Mouse (Mus musculus) frontal cortex, adult (tissue): Measurements from ENCODE around the gene Siglecg.

Experiments used
- ATAC-seq: cut with Nextera tagmentation; 2 replicates; pipeline ENCODE4 v1.9.2; 2017; ENCODE audit warnings: mild to moderate bottlenecking, moderate library complexity, mixed read lengths; ENCODE audit not compliant: low TSS enrichment

The Siglecg gene

DNA sequence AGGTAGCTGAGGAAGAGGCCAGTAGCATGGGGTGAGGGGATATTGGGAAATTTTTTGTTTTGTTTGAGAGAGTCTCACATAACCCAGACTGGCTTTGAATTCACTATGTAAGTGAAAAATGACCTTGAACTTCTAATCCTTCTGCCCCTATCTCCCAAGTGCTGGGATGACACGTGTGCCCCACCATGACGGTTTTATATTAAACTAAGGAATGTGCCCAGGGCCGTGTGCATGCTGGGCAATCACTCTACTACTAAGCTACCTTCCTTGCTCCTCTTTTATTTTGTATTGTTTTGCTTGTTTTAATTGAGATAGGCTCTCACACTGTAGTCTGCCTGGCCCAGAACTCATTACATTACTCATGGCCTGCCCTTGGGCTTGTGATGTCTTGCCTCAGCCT, 33.1 kb downstream of the Siglecg start:
- no peak for ATAC-seq

DNA sequence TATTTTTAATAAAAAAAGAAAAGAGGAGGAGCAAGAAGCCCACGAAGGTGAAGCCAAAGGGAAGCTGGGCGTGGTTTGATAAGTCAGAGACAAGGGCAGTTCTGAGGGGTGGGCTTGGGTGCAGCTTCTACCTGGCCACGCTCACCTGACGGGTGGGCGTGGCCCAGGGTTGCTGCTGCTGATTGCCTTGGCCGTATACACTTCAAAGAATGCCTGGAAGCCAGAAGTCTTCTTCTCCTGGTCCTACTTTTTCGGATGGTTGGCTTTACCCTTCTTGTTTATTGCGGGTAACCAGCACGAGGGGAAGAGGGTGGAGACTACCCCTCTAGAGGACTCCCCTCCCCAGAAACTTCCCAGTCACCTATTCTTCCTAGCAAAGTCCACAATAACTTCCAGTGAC, 34.7 kb downstream of the Siglecg start:
- no peak for ATAC-seq

DNA sequence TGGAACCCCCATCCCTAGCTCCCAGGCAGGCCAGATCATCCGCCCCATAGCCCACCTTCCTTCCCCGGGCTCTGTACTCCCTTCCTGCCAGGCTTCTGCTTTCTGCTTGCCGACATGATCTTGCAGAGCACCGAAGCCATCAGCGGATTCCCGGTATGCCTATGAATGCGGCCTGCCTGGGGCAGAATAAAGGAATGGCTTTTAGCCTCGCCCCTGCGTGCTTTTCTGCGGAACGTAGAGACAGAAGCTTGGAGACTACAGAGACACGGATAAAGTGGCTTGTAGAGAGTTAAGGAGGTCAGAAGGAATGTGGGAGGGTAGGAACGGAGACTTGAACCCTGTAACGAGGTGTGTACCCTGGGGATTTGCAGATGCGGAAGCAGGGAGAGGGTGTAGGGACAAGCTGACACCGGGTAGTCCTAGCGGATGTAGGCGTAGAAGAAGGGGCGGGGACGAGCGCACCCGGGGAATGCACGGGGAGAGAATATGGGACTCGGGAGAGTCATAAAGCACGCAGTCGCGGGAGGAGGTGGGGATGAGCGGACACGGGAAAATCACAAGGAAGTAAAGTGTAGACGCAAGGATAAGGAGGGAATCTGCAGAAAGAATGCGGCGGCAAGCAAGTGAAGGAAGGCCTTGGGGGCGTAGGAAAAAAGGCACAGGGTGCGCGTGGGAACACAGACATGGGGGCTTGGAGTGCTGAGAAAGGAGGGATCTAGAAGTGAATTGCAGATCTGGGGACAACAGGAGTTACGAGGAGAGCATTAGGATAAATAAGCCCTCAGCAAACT, 35.3 kb downstream of the Siglecg start:
- peak; percentile 82 for ATAC-seq

DNA sequence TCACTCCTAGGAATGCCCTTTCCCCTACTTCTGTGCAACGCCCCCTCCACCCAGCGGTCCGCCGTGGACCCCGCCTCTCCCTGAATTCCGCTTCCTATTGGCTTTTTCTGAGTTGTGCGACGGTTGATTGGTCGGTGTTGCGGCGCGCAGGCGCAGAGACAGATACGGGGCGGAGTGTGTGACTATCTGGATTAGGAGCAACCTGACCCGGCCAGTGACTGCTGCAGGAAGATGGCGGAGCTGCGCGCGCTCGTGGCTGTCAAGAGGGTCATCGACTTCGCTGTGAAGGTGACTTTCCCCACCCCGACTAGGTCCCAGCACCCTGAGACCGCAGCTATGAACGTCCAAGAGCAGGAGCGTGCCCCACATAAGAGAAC, 35.9 kb downstream of the Siglecg start, which contains the start of the genes Etfb and Gm45233:
Etfb (plus strand) TSS at position 167 of the 377 bp plus-strand sequence.
Gm45233 (plus strand) TSS at position 212 of the 377 bp plus-strand sequence.
- peak; percentile 98 for ATAC-seq

DNA sequence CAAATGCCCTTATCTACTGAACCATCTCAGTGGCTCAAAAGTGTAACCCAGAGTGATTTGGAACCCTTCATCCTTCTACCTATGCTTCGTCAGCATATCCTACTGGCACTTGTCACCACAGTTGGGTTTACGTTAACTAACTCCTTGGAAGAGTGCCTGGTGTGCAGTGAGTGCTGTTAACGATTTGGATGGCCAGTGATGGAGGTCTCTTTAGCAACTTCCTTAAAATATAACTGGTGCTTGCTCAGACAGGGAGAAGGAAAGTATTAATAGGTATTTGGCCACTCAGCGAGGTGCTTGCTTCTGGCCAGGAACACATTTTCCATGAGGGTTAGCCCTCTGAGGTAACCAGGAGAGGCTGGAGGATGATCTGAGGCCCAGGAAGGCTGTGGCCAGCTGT, 39.8 kb downstream of the Siglecg start:
- ATAC-seq = no peak

DNA sequence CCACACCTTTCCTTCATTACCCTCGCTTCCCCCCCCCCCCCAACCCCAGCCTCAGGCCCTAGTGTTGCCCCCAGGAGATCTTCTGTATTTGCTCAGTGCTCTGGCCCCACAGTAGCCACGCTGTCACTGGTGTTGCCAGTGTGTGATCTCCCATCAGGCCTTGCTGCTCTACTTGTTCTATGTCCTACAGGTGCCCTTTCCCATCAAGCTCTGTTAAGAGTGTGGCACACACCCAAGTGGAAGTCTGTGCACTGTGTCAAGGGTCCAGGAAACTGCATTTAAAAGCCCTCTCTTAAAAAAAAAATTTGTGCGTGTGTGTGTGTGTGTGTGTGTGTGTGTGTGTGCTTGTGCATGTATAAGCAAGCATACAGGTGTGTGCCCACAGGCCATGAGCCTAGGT, 40.2 kb downstream of the Siglecg start:
- ATAC-seq = no peak

DNA sequence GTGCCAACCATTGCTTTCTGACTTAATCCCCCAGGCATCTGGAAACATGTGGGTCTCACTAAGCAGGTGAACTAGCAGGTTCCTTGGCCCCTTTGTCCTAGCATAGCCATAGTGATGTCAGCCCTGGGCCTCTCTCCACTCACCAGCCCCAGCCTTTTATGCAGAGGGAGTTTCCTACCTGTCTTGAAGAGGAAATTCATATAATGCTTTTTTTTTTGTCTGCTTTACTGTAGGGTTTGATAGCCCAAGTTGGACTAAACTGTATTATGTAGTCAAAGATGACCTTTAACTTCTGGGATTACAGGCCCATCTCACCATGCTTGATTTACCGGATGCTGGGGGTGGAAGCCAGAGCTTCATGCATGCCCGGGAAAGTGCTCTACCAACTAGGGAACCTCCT, 41.8 kb downstream of the Siglecg start:
- ATAC-seq = no peak

DNA sequence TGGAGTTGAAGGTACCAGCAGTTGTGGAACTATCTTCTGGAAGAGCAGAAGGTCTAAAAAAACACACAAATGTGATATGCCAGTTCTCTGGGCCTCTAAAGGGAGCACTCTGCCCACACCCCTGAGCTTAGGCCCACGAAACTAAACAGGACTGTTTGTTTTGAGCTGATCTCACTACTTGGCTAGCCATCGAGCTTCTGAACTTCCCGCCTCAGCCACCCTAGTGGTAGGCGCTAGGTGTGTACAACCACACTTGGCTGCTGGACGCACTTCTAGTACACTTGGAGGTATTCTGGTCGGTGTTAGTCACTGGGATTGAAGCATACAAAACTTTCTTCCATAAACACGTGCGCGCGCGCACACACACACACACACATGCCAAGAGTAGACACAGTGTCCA, 43.7 kb downstream of the Siglecg start:
- no peak for ATAC-seq

DNA sequence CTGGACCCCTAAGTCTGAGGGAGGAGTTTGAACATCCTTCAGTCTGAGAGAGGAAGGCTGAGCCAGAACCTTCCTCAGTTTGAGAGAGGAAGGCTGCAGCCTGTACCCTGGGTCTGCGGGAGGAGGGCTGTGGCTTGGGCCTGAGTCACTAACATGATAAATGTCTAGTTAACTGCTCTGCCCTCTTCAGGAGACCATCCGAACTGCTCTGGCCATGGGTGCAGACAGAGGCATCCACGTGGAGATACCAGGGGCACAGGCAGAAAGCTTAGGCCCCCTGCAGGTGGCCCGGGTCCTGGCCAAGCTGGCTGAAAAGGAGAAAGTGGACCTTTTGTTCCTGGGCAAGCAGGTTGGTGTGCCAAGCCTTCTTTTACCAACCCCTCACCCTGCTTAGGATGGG, 44.6 kb downstream of the Siglecg start:
- no peak for ATAC-seq

DNA sequence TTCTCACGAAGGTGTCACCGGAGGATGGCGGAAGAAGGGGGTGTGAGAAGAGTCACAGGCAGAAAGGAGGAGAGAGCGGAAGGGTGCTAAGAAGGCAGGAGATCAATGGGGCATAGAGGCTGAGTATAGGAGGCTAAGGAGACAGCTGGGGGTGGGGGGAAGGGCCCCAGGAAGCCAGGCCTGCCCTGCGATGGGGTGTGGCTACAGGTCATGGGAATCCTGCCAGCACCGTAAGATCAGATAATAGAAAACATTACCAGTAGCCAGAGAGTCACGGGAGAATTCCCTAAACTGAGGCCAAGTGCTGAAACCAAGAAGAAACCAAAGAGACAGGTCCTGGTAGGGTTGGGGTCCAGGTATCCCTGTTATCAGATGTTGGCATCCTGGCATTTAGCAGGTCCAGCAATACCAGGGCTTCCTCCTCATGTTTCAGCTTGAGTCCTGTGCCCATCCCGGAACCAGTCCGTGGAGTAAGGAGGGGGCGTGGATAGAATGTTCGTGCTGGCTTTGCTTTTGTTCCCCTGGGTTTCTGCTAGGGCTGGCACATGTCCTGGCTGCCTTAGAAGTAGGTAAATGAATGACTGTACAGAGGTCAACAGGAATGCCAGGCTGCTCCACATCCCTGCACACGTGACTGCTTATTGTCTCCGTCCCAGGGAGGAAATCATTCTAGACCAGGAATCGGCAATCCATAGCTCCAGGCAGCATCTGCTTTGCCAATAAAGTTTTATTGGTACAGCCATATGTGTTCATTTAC, 45.8 kb downstream of the Siglecg start:
- ATAC-seq = no peak

DNA sequence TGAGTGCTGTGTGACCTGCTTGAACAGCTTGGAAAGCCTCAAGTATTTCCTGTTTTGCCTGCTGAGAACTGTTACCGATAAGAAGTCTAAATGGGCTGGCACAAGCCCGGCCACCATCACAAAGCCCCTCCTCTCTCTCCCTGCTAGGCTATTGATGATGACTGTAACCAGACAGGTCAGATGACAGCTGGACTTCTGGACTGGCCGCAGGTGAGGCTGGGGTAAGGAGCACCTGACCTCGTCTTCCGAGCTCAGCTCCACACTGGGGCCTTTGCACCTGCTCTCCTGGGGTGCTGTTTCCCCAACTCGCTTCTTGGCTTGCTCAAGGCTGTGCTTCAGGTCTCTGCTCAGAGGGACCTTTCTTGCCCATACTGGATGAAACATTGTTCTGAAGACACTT, 46.4 kb downstream of the Siglecg start:
- ATAC-seq = no peak

DNA sequence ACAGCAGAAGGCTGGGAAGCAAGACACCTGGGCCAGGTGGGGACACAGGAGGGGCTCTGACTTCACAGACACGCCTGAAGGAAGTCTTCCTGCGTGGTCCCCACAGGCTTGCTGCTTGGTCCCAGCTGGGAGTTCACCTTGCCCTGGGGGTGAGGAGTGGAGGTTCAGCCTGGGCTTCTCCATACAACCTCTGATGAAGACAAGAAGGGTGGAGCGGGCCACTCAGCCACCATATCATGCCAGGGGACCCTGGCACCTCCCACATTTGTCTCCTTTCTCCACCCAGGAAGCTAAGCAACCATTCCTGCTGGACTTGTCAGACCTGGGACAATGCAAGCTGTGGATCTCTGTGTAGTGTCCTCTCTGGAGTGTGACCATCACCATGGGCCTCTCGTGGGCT, 54.8 kb downstream of the Siglecg start, which contains the start of gene Vsig10l:
Vsig10l (plus strand) TSS at position 301 of the 400 bp plus-strand sequence.
- no peak for ATAC-seq

DNA sequence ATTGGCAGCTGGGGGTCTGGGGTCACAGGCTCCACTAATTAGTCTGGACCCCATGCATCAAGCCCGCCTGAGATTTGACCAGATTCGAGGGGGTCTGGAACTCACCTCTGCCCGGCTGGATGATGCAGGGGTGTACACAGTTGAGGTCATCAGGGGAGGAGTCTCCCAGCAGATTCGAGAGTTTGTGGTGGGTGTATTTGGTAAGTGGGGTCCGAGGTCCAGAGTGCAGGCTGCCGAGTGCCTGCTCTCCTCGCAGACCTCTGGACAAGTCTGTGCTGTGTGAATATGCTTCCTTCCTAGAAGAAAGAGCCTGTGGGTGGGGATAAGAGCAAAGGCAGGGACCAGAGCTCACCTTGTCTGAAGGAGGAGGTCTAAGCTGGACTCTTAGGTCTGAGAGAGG, 56.0 kb downstream of the Siglecg start:
- ATAC-seq = no peak

DNA sequence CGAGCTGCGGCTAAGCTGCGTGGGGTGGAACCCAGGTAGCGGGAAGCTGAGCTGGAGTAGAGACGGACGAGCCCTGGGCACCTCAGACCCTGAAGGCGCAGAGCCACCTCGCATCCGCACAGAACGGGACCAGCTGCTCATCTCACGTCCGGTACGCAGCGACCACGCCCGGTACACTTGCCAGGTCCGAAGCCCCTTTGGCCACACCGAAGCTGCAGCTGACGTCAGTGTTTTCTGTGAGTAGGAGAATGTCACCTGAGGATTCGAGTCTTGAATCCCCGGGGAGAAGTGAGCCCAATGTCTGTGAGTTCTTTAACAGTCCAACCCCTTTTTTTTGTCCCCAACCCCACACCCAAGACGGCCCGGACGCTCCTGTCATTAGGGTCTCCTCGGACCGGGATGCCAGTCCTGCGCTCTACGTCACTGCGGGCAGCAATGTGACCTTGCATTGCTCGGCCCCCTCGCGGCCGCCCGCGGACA, 56.9 kb downstream of the Siglecg start:
- no peak for ATAC-seq

DNA sequence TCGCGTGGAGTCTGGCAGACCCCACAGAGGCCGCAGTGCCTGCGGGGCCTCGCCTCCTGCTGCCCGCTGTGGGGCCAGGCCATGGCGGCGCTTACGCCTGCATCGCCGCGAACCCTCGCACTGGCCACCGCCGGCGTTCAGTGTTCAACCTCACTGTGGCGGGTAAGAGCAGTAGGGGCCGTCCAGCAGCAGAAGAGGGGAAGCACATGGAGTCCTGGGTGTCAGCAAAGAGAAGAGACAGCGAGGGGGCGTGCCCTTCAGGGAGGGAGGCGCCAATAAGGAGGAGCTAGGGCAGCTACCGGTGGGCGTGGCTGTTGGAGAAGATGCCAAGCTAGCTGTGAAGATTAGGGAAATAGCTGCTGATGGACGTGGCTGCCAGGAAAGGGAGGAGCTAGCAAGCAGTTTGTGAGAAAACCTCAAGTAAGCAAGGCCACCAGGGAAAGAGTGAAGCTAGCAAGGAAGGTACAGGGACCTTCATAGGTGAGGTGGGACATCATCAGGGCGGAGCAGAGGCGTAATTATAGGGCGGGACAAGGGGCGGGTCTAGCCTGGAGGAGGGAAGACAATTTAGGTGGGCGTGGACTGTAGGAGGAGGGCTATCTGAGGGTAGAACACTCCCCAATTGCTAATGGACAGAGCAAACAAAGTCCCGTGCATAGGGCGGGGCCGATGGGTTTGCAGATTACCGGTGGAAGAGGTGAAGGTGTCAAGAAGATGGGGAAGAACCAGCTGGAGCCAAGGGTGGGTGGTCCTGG, 57.5 kb downstream of the Siglecg start:
- ATAC-seq = peak; percentile 76

DNA sequence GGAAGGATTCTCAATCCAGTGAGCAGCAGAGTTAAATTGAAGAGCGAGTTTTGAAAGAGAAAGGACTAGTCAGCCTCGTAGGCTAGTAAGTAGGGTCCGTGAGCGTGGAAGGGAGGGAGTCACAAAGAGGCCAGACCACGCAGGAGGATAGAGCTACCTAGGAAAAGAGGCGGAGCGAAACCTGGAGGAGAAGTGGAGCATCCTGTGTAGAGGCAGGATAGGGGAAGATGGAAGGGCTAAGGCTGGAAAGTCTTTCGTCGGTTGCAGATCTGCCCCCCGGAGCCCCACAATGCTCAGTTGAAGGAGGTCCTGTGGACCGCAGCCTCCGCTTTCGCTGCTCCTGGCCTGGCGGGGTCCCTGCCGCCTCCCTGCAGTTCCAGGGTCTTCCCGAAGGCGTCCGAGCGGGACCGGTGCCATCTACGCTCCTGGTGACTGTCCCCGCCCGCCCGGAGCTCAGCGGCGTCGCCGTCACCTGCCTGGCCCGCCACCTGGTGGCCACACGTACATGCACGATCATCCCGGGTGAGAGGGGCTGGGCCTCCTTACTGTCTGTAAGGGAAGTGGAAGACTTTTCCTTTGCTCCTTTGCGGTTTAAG, 58.2 kb downstream of the Siglecg start:
- ATAC-seq = peak; percentile 82
